Mouse (Mus musculus) cerebellum, postnatal 4 days (tissue): ENCODE data around the gene Ambp.

ENCODE experiments used
- DNase-seq, 2 experiments: peaks; one replicate each; pipeline ENCODE4 v3.0.0; 2022; ENCODE audit warnings: low spot score in 2 of 2, mixed read lengths in 1 of 2

Gene Ambp

DNA sequence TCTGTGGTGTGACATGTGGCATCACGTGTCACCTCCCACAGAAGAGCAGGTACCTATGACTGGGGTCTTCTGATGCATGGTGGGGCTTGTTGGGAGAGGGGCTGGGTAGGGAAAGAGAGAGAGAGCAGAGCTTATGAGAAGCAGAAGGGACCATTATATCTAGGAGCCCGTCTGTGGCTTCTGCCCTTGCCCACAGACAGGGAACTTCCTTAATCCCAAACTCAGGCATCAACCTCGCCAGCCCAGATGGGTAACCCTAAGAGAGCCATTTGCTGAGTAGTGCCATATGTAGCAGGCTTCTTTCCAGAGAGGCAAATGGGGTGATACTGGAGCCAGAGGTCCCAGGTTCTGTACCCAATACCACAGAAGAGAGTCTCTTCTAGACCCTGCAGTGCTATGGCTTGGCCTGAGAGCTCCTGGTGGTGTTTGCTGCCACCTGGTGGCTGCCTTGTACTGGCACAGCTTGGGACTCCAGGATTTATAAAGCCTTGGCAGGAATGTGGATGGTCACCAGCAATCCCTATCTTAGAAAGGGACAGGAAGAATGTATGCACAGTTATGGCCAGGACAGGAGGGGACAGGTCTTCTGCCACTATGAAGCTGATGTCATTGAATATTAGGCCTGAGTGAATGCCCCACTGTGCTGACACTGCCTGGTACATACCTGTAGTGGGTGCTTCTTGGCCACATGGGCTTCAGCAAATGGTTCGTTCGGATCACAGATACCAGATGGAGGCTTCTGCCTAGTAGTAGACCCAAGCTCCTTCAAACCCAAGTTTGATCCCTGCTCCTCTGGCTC is 35.8 kb downstream of the Ambp start:
- DNase-seq, result peak; percentile 78 to 88

DNA sequence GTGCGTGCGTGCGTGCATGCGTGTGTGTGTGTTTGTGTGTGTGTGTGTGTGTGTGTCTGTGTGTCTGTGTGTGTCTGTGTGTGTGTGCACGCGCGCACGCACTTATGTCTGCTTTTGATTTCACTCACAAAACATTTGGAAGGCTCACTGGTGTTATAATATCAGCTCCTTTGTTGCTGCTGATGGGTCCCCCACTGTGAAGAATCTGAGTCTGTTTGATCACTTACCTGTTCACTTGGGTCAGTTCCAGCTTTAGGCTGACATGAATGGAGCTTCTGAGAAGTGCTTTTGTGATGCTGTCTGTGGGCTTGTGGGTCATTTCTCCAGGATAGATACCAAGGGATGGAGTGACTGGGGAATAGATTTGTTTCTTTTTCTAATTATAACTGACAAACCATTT is 48.9 kb downstream of the Ambp start:
- no peak for DNase-seq

DNA sequence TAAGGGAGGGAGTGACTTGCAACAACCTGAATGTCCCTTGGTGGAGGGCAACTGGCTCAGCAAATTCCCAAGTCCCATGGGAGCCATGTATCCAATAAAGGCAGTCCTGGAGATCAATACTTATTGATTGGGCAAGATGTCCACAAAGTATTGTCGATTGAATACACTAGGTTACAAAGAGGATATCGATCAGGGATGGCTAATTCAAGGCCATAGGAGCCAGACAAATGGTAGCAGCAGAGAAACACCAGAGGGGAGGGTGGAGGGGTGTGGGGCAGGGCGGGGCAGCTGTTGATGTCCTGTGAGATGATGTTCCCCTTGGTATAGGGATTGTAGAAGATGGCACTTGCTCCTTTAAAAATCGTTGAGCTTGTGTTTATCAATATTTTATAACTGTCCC is 52.6 kb downstream of the Ambp start:
- no peak for DNase-seq

DNA sequence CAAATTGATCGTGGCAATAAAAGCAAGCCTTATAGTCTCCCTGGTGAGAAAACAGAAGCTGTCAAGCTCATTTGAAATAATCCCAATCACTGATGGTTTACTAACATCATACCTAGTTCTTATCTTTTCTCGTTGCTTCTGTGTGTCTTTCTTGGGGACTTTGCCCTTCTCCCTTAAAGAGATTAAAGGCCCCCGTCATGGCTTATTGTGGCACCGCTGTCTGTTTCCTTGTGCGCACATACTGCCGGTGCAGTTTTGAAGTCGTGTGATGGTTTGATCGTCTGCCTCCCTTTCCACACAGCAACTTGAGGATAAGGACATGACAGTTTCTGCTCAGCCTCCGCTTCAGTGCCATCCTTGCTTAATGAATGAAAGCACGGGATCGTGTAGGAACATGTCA is 54.1 kb downstream of the Ambp start:
- no peak for DNase-seq

DNA sequence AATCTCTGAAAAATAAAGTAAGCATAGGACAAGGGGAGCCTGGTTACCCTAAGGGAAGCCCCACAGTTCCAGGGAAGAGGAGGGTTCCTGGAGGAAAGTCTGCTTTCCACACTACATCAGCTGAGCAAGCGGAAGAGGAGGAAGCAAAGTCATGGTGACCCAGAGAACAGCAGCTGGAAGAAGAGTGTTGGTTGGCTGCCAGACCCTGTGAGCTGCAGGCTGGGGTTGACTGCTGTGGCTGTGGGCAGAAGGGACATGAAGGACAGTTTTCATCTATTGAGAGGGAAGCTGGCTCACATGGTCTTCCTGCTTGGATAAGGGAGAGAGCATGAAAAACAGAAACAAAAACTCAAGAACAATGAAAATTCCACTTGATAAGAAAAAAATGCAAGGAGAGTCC is 57.0 kb downstream of the Ambp start:
- peak in 1 of 2 experiments; percentile 24 for DNase-seq
